Mouse (Mus musculus): ENCODE measurements around the gene Pigk.

The Pigk gene

DNA sequence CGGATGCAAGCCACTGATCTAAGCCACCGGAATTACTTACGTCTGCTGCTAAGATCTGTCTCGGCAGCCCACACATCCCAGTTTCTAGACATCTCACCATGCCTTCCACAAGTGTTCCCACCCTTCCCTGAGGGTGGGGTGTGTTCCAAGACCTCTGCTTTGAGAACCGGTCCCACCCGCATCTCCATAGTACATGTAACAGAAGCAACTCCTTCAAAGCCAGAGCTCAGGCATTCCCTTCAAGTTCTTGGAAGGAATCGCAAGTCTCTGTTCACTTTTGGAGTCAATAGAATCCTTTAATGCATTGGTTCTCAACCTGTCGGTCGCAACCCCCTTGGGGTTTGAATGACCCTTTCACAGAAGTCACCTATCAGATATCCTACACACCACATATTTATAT, 185.0 kb downstream of the Pigk start:
- no peak for DNase-seq (ENCODE audit: low spot score)

DNA sequence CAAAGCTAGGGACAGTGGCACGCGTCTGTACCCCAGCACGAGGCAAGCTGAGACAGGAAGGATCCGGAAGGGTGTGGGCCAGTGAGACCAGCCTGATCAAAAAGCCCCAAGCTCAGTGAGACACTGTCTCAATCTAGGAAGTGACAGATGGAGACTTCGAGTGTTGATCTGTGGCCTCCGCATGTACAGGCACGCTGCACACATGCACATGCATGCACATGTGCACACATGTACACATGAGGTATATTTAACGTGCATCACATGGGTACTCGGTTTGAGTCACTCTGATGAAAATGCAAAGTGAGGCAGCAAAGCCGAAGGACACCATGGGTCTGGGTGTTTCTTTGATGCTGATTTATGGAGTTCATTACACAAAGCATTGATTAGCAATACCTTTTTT, 191.1 kb downstream of the Pigk start:
- no peak for DNase-seq (ENCODE audit: low spot score)

DNA sequence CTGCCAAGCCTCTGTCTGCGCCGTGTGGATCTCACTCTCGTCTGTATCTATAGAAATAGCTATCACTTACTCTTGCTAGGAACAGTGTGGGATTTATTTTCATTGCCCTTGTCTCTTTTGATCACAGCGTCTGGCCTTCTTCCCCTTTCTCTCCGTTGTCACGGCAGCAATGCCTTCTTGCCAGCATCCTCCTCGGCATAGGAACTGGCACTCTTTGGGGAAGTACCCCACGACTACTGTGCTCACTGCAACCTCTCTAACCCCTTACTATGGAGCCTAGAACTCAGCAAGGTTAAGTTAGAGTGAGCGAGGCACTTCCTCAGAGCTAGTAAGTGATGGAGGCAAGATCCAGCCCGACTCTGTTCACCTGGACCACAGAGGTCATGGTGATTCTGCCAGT, 191.9 kb downstream of the Pigk start:
- DNase-seq (ENCODE audit: low spot score), result no peak

DNA sequence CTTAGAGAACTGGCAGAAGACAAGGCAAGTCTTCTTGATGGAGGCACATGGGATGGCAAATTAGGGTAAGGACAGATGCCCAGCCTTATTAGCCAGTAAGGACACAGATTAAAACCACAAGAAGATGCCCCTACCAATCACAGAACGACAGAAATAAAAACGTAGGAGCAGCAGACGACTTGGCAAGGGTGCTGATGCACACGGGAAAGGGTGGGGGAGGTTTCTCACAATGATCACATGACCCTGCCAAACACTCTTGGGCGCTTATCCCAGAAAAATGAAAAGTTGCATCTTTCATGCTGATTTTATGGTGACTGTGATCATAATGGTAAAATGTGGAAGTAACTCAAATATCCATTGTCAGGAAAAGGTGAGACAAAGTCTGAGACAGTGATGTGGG, 193.2 kb downstream of the Pigk start:
- DNase-seq (ENCODE audit: low spot score), result no peak

DNA sequence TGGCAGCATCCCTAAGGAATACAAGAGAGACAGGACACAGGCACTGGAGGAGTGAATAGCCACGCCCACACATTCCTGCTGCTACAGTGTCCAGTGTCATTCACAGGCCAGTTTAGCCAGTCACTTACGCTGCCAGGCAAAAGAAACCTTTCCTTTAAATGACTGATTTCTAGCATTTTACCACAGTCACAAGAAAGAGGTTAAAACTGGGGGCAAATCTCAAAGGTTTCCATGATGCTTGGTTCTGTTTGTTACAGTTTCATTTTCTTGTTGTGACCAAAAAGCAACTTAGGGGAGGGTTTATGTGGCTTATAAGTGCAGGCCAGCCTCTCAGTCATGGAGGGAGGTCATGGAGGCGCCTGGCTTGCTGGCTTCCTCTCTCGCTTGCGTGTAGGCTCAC, 193.8 kb downstream of the Pigk start:
- no peak for DNase-seq (ENCODE audit: low spot score)

DNA sequence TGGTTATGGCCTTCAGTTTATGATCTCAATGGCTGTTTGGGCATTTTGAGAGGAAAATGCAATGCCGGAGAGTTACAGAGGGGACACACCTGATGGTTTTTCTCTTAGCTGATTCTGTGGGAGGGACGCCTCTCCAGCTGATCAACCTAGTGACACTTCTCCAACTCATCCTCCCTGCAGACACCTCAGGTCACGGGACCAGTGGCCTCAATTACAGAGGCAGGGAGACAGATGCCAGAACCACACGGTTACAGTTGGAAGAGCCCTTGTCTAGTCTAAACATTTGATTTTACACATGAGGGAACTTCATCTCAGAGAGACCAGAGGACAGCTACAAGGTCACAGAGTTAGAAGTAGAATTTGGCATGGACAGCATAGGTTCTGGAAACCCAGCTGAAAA, 197.7 kb downstream of the Pigk start:
- no peak for DNase-seq (ENCODE audit: low spot score)

DNA sequence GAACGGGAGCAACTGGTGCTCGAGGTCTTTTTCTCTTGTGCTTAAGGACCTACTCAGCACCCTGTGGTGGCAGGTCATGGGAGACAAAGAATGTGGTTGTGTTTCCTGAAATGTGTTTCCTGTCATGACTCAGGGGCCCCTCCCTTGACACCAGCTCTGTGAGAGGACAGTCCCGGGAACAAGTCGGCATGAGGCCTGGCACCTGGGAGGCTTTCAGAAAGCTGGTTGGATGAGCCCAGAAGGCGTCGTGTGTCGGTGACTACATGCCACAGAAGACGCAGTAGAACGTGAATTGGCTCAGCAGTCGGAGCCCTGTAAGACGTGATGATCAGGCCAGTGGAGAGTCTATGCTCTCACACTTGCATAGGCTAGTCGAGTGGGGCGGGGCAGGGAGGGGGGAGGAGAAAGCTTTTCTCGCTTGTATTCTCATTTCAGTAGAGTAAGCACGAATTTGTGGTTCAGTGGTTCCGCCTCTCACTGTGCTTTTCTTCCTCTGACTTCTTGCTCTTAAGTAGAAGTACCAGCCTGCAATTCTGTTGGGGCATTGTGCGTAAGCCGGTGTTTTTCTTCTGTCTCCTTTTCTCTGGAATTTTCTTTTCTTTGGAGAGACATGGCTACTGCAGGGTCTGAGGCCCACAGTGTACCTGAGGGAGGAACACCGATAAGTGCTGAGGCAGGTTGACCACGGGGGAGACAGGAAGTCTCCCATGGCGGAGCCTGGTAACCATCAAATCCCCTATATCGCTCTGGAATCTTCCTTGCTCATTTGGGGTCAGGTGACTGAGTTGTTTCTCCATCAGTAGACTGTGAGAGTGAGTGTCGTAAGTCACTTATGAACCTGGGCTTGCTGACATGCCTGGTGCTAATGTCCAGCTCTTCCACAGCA, 198.6 kb downstream of the Pigk start:
- no peak for DNase-seq (ENCODE audit: low spot score)

DNA sequence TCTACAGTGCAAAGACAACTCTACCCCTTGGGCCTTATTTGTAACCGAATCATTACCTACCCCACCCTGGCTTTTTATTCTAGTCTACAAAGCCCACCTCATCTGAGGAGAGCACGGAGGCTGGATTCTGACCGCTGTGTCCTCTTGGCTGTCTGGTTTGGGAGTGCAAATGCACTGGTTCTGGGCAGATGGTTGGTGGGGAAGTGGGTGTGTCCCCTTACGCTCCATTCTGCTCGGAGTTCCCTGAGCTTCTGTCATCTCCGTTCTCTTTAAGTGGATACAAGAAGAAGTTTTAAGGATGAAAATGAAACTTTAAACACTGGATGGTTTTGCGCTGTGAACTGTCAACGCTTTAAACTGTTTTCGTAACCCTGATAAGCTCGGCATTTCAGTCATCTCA, 199.2 kb downstream of the Pigk start:
- no peak for DNase-seq (ENCODE audit: low spot score)

DNA sequence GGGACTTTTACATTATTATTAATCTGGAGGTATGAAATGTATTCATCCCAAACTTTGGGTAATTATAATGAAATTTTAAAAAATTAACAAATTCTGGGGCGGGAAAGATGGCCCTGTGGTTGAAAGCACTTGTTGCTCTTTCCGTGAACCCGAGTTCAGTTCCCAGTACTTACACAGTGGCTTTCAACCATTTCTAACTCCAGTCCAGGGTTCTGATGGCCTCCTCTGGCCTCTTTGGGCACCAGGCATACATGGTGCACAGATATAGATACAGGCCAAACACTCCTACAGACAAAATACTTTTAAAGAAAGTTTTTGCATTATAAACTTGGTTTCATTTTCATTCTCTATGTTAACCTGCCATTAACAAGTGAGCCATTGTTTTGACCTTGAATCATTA, 199.7 kb downstream of the Pigk start:
- no peak for DNase-seq (ENCODE audit: low spot score)

DNA sequence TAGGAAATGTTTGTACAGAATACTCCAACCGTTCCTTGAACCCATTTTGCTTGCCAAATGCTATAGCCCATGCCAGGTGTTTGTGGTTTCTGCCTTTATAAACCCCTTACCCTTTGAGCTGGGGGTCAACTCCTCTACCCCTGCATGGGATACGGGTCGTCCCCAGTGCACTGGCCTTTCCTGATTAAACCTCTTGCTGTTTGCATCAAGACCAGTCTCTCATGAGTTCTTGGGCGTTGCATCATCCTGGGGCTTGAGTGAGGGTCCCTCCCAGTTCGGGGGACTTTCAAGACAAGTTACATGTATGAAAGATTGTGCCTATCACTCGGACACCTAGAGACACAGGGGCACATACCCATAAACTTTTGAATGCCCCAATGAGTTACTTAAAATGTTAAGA, 200.5 kb downstream of the Pigk start:
- no peak for DNase-seq (ENCODE audit: low spot score)

DNA sequence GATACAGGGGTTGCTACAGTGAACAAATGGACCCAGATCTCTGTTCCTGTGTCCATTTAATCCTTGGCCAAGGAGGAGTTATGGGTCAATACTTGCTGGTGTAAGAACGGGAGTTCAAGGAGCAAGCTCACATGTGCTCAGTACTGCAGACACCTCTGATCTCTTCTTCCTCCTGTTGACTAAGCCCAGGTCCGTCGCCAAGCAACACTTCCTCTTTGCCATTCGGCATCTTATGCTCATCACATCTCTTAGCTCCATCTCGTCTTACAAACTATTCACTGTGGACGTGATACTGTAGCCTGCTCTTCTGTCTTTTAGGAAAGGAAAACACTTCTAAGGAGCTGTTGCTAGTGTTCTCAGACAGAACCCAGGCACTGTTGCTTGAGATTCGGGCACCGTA, 203.7 kb downstream of the Pigk start:
- no peak for DNase-seq (ENCODE audit: low spot score)

DNA sequence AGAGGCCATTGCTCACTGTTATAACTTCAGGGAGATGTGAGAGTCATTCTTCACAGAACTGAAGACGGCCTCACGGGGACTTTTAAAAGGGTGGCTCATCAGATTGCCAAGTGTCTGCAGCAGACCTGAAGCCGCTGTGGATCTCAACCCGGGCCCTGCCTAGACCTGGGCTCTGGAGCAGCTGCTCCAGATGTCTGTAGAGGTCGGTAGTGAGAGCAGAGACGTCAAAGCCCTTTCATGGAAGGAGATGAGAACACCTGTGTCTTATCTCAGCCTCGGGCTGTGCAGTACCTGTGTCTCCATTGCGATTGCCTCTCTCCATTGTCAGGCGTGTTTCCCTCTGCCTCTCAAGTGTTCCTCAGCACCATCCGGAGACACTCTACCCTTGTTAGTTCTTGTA, 205.2 kb downstream of the Pigk start:
- no peak for DNase-seq (ENCODE audit: low spot score)

DNA sequence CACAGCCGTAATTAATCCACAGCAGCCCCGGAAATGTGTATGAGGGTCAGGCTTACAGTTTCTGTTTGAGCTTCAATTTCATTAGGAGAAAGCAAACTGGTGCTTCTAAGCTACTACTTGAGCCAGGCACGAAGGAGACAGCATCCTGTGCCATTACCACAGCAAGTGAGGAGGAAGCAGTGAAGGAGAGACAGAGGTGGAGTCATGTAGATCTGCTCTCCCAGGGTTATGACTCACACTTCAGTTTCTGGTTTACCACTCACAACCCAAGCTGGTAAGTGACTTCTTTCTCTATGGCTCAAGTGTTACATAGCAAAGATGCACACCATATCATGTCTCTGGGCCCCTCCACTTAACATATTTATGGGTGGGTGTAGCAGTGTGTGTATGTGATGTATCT, 206.5 kb downstream of the Pigk start:
- DNase-seq (ENCODE audit: low spot score), result no peak

DNA sequence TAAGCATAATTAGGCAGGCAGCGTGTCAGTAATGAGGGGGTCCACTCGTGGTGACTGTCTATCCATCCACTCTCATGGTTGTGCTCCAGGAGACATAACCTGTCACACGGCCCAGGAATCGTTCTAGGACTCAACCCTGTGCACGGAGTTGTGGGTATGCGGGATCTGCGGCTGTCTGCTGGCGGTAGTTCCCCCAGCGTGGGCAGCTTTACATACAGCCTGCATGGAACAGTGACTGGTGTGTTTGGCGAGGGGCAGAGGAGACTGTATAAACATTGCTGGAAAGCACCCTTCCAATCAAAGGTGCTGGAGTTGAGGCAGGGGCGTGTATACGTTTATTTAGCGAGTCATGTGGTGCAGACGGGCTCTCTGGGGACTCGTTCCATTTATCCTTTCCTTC, 209.6 kb downstream of the Pigk start:
- DNase-seq (ENCODE audit: low spot score), result no peak

DNA sequence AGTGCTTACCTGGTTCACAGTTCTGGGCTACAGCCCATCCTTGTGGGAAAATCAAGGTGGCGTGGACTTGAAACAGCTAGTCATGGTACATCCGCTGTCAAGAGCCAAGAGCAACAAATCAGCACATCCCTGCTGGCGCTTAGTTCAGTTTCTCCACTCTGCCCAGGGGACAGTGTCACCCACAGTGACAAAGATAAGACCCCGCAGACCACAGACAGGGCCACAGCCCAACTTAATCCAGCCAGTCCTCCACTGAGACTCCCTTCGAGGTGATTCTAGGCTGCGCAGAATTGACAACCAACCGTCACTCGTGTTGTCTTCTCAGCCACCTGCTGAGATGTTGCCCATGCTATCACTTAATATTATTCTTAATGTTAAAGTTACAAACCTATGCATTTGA, 211.5 kb downstream of the Pigk start:
- no peak for DNase-seq (ENCODE audit: low spot score)

DNA sequence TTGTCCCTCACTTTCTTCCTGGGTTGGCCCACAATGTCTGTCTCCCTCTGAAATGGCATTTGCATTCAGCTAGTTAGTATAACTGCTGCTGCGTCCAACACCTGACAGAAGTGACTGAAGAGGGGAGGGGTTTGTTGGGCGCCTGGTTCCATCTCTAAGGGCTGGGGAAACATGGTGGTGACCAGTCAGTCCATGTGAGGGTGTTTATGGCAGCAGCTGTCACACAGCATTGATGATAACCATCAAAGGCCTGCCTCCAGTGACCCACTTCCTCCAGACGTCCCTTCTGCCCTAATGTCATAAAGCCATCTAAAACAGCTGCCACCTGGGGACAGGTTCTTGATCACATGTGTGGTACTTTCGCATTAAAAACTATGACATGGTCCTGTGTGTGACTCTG, 212.3 kb downstream of the Pigk start:
- DNase-seq (ENCODE audit: low spot score), result no peak

DNA sequence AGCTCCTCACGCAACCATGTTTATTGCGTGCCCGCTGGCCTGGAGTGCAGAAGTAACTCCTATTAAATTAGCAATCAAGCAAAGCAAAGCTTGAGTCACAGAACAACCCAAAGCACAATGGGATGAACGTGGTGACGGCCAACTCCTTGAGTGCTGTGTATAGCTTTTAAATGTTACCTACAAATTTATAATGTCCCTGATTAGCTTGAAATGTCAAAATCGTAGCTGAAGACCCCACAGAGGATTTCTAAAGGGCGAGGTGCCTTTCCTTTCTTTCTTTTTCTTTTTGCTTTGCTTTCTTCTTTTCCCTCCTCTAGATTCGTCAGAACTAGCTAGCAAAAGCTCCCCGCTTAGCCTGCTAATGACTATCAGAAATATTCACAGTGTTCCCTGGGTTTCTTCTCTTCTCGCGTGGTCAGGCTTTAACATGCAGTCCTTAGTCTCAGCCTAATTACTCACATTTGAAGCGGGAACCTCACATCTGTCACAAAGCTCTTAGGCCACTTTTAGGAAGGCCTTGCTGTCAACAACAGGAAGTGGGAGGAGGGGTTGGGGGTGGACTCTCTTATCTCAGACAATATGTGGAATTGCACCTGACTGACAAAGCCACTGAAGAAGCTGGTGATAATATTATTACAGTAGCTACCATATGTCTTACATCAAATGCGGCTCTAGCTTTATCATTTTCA, 214.5 kb downstream of the Pigk start:
- DNase-seq (ENCODE audit: low spot score), result no peak

DNA sequence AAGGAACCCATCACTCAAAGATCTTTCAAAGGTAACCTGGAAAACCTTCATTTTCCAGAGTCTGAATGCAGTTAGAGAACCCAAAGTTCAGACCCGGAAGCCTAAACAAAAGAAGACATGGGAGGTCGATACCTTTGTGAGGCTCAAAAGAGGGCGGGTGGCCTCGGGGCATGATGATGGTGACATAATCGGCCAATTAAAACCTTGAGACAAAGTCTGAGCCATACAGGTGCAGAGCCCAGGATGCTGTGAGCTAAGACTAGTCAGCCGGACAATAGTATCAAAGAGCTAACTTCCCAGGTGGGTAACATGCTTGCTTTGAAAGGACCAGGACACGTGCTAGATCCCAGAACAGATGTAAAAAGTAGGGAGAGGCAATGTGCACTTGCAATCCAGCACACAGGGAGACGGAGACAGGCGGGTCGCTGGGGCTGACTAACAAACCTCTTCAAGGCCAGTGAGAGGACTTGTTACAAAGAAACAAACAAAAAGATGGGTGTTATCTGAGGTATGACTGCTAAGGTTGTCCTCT, 215.4 kb downstream of the Pigk start:
- no peak for DNase-seq (ENCODE audit: low spot score)

DNA sequence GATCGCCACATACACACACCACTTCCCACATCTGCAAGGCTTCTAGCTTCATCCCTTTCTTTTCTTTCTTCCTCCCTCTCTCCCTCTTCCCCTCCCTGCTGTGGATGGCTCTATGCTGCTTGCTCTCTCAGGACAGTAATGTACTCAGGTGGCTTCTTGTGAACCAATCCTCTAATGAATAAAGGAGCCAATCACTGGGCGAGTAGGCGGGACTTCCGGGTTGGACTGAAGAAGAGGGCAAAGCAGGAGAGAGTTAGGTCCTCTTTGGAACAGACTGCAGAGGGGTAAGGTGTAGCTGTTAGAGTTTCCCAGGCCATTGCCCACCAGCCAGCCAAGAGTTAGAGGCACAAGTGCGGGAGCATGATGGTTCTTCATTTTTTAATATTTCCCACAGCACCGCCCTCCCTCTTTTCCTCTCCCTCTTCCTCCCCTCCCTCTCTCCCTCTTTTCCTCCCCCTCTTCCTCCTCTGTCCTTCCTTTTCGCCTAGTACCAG, 215.9 kb downstream of the Pigk start:
- DNase-seq (ENCODE audit: low spot score), result no peak

DNA sequence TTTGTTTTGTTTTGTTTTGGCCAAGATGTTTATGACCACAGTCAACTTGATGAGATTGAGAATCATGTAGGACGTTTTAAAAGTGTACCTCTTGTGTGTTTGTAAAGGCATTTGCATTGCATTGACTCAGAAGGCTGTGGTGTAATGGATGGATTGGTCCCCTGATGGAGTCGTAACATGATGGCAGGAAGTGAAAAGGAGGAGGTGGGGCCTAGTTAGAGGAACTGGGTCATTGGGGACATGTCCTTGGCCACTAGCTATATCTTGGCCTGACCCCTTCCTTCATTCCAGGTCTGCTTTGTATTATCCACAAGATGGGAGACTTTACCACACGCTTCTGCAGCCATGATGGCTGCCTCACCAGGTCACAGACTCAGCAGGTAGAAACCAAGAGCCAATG, 217.5 kb downstream of the Pigk start:
- DNase-seq (ENCODE audit: low spot score), result no peak

DNA sequence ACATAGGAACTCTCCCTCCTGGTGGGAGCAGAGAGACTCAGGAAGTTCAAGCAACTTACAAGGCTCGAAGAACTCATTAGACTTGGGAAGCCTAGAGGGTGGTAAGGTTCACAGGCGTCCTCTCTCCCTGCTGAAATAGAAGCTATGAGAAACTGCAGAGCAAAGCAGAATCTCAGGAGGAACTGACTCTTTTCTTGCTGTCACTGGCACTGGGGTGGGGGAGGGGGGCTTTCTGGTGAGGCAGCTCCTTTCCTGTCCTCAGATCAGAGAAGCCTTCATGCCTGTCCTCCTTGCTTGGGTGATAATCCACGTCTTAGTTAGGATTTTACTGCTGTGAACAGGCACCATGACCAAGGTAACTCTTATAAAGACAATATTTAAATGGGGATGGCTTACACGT, 218.2 kb downstream of the Pigk start:
- no peak for DNase-seq (ENCODE audit: low spot score)

DNA sequence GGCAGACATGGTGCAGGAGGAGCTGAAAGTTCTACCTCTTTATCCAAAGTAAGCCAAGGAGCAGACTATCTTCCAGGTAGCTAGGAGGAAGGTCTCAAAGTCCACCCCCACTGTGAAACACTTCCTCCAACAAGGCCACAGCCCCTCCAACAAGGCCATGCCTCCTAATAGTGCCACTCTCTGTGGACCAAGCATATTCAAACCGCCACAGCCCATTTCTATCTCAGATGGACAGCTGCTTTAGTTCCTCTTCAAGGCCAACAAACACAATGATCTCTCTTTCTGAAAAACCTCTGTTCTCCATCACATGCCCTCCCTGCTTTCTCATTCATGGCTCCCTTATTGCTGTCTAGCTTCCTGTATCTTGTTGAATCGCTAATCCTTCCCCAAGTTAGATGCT, 218.6 kb downstream of the Pigk start:
- DNase-seq (ENCODE audit: low spot score), result no peak

DNA sequence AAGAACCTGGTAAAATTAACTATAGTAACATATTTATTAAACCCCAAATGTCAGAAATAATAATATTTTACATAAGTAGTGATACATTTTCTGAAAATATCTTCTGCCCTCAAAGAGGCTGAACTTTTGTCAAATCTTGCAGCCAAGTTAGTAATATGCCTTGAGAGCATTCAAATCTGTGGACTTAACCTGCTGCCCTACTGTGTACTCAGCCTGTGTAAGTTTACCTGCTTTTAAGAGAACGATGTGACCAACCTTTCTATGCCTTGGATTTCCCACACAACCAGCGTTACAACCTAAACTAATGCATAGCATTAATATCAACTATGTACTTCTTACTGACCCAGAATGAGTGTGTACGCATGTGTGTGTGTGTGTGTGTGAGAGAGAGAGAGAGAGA, 219.8 kb downstream of the Pigk start:
- no peak for DNase-seq (ENCODE audit: low spot score)

Measured in urinary bladder, postnatal 10 days (tissue).